Mouse (Mus musculus) CH12.LX (cell line): Measurements from ENCODE around the gene March9. TPM values are rescaled to one million over a fixed set of nuclear protein-coding genes. Genes with fewer than 3 reads are reported as not detected.

Experiments
- DNase-seq: peaks from one replicate; pipeline ENCODE4 v3.0.0-alpha.2; 2013; ENCODE audit errors: extremely low read depth
- H3K27ac ChIP-seq: 2 replicates; pipeline ENCODE4 v1.5.1; 2012; ENCODE audit warnings: low read depth, mild to moderate bottlenecking, control low read depth, moderate library complexity; ENCODE audit not compliant: insufficient read depth
- H3K27me3 ChIP-seq: replicated peaks from 2 replicates; pipeline ENCODE3; 2012; ENCODE audit warnings: inconsistent platforms
- H3K36me3 ChIP-seq, 2 experiments: replicated peaks in 1 of 2; 2 replicates each; pipeline versions ENCODE3 to v1.6.1; 2012; ENCODE audit warnings: inconsistent platforms in 1 of 2, low read length in 1 of 2, mild to moderate bottlenecking in 1 of 2, mixed read lengths in 1 of 2, moderate library complexity in 1 of 2; ENCODE audit not compliant: control insufficient read depth in 1 of 2, insufficient read depth in 1 of 2
- H3K4me1 ChIP-seq, 2 experiments: 2 replicates each; pipeline ENCODE4 v1.6.1; 2012; ENCODE audit warnings: inconsistent platforms in 1 of 2, moderate library complexity in 1 of 2; ENCODE audit not compliant: insufficient read depth in 2 of 2, control insufficient read depth in 1 of 2
- H3K4me2 ChIP-seq: 2 replicates; pipeline ENCODE4 v1.6.1; 2012; ENCODE audit warnings: low read depth, mild to moderate bottlenecking, control low read depth; ENCODE audit not compliant: poor library complexity, insufficient read depth, severe bottlenecking
- H3K4me3 ChIP-seq, 3 experiments: fragments of 150-350 bp in 1 of 3; sonication (generic) in 1 of 3; replicated peaks in 1 of 3; 2 replicates each; pipeline versions ENCODE3 to v1.5.1; 2011 to 2012; ENCODE audit warnings: low read depth in 2 of 3, low read length in 2 of 3, mild to moderate bottlenecking in 2 of 3, moderate library complexity in 2 of 3, control low read depth in 1 of 3, improper control_type of control experiment in 1 of 3, inconsistent platforms in 1 of 3, mixed read lengths in 1 of 3; ENCODE audit not compliant: poor library complexity in 1 of 3
- H3K79me2 ChIP-seq: replicated peaks from 2 replicates; pipeline ENCODE4 v1.6.1; 2012; ENCODE audit warnings: mild to moderate bottlenecking, moderate library complexity; ENCODE audit not compliant: control insufficient read depth, poor library complexity, insufficient read depth, severe bottlenecking; ENCODE audit errors: extremely low read depth
- H3K9ac ChIP-seq: 2 replicates; pipeline ENCODE4 v1.6.1; 2012; ENCODE audit warnings: low read depth, mild to moderate bottlenecking, control low read depth, moderate library complexity; ENCODE audit not compliant: insufficient read depth
- H3K9me3 ChIP-seq: replicated peaks from 2 replicates; pipeline ENCODE3; 2012; ENCODE audit warnings: low read length, inconsistent platforms, mixed read lengths
- CTCF ChIP-seq, 2 experiments: IDR thresholded peaks in 1 of 2; conservative IDR thresholded peaks in 1 of 2; 2 replicates each; pipeline ENCODE4 v1.5.1; 2011 to 2012; ENCODE audit warnings: low read depth in 2 of 2, low read length in 2 of 2, improper control_type of control experiment in 1 of 2, inconsistent platforms in 1 of 2, mild to moderate bottlenecking in 1 of 2, moderate library complexity in 1 of 2
- E2F4 ChIP-seq: IDR thresholded peaks from 2 replicates; pipeline ENCODE4 v1.6.1; 2011; ENCODE audit warnings: low read depth, low read length, improper control_type of control experiment; ENCODE audit not compliant: insufficient replicate concordance
- MAZ ChIP-seq: IDR thresholded peaks from 2 replicates; pipeline ENCODE4 v1.6.1; 2012; ENCODE audit warnings: low read depth, mild to moderate bottlenecking, inconsistent platforms, low read length, improper control_type of control experiment, moderate library complexity
- RAD21 ChIP-seq: IDR thresholded peaks from 2 replicates; pipeline ENCODE4 v1.6.1; 2011; ENCODE audit warnings: low read depth, mild to moderate bottlenecking, low read length, improper control_type of control experiment, moderate library complexity
- SIN3A ChIP-seq: IDR thresholded peaks from 2 replicates; pipeline ENCODE4 v1.6.1; 2012; ENCODE audit warnings: low read length, improper control_type of control experiment, inconsistent platforms
- SMC3 ChIP-seq: IDR thresholded peaks from 2 replicates; pipeline ENCODE4 v1.6.1; 2011; ENCODE audit warnings: low read depth, low read length, improper control_type of control experiment
- ZMIZ1 ChIP-seq: IDR thresholded peaks from 2 replicates; pipeline ENCODE4 v1.6.1; 2012; ENCODE audit warnings: low read depth, mild to moderate bottlenecking, inconsistent platforms, low read length, improper control_type of control experiment
- dilution Hi-C: fragments of 300-500 bp; cut with MboI; formaldehyde crosslinking; loops from 2 replicates; pipeline ENCODE4 v1.14.3; 2020; ENCODE audit warnings: low sequenced_read_pairs; ENCODE audit not compliant: extremely low pct_unique_long_range_greater_than_20kb, extremely low pct_ligation_motif_present
- in situ Hi-C: fragments of 300-500 bp; cut with MboI; formaldehyde crosslinking; loops from 3 replicates; pipeline ENCODE4 v1.14.3; 2019; ENCODE audit warnings: low sequenced_read_pairs, low pct_ligation_motif_present, low pct_unique_long_range_greater_than_20kb, mixed read lengths
- polyA plus RNA-seq: library from polyadenylated mRNA; unstranded; fragments of >175 nt; gene quantifications from 2 replicates; pipeline ENCODE4 v1.2.1, GENCODE M21; 2012; ENCODE audit warnings: low read depth; ENCODE audit not compliant: insufficient read length
- total RNA-seq, 2 experiments: library from RNA; depleted of rRNA; stranded (reverse); fragments of 300-350 nt in 1 of 2; fragments of >200 nt in 1 of 2; gene quantifications; 2 replicates each; pipeline ENCODE4 v1.2.3; 2012 to 2014

The March9 gene
- total and polyA plus RNA-seq, 3 experiments: 0.68 to 3.4 (median 1.0) TPM

DNA sequence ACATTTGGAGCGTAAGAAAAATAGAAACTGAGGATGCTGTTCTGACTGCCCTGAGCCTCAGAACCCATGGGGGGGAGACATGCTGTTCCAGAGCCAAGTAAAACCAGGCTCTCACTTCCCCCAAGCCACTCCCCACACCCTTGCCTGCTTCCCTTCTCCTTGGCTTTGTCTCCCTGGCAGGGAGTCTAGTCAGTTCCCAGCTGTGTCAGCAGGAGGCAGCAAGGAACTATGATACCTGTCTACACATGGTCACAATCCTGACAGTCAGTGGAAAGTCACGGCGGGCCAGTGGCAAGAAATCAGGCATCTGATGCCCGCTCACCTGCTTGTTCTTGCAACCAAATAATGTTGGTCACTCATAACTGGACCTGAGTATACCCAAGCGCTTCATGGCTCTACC lies 43.5 kb downstream of the March9 start:
- no peaks in the 10 kb centered on the region for H3K27me3 ChIP-seq
- H3K27ac ChIP-seq: no peak overlapping the region
- TF ChIP-seq E2F4 (no peak), MAZ (no peak), SIN3A (no peak), ZMIZ1 (no peak), SMC3 (peak; percentile 40), RAD21 (peak; percentile 55), CTCF (conservative IDR thresholded peaks at IDR 0.05 in 1 of 2, IDR thresholded peaks at IDR 0.05 in 1 of 2; ENCODE audit: low read depth in 2 of 2, low read length in 2 of 2) (peak in 1 of 2 experiments; percentile 51; a peak in 2 of 4 replicates)
- in situ Hi-C loops: no loop called here
- dilution Hi-C loops: no loop called here
- no peaks in the 10 kb centered on the region for H3K79me2 ChIP-seq
- no peak overlapping the region for H3K4me3 ChIP-seq
- no peak overlapping the region for H3K4me2 ChIP-seq
- H3K9ac ChIP-seq: no peak overlapping the region
- peaks cover 0 to 55% of the 10 kb centered on the region in 2 experiments for H3K36me3 ChIP-seq
- H3K9me3 ChIP-seq: no peaks in the 10 kb centered on the region
- DNase-seq: no peak
- H3K4me1 ChIP-seq: no peaks in the 10 kb centered on the region

Other genes with a start within 250 kb of the March9 start
- 16.7 and 19.8 TPM in 2 replicates for gene Atp23, start 158.8 kb downstream of the March9 start, total RNA-seq (2012; rRNA removed)
- 15.4 and 17.2 TPM in 2 replicates for gene Atp23, start 158.8 kb downstream of the March9 start, total RNA-seq (2014; rRNA removed)
- 16.9 and 18.9 TPM in 2 replicates for gene Atp23, start 158.8 kb downstream of the March9 start, polyA plus RNA-seq
- 13.2 and 20.2 TPM in 2 replicates for gene Ctdsp2, start 81.5 kb downstream of the March9 start, total RNA-seq (2012; rRNA removed)
- gene Ctdsp2, start 81.5 kb downstream of the March9 start, total RNA-seq (2014; rRNA removed): 7.5 and 8.9 TPM in 2 replicates
- 17.7 and 21.9 TPM in 2 replicates for gene Ctdsp2, start 81.5 kb downstream of the March9 start, polyA plus RNA-seq
- gene Avil, start 59.5 kb downstream of the March9 start, total RNA-seq (2012; rRNA removed): 2.1 and 2.7 TPM in 2 replicates
- gene Avil, start 59.5 kb downstream of the March9 start, total RNA-seq (2014; rRNA removed): 8.2 and 9.9 TPM in 2 replicates
- 18.8 and 20.0 TPM in 2 replicates for gene Avil, start 59.5 kb downstream of the March9 start, polyA plus RNA-seq
- gene Tsfm, start 29.3 kb downstream of the March9 start, total RNA-seq (2012; rRNA removed): 72.0 and 78.0 TPM in 2 replicates
- gene Tsfm, start 29.3 kb downstream of the March9 start, total RNA-seq (2014; rRNA removed): 88.9 and 93.9 TPM in 2 replicates
- 53.0 and 53.2 TPM in 2 replicates for gene Tsfm, start 29.3 kb downstream of the March9 start, polyA plus RNA-seq
- gene Mettl1, start 18.8 kb downstream of the March9 start, total RNA-seq (2012; rRNA removed): 28.4 and 32.7 TPM in 2 replicates
- 19.6 and 21.6 TPM in 2 replicates for gene Mettl1, start 18.8 kb downstream of the March9 start, total RNA-seq (2014; rRNA removed)
- gene Mettl1, start 18.8 kb downstream of the March9 start, polyA plus RNA-seq: 44.0 and 49.4 TPM in 2 replicates
- gene Eef1akmt3, start 18.7 kb downstream of the March9 start, total RNA-seq (2012; rRNA removed): 0.76 and 0.98 TPM in 2 replicates
- gene Eef1akmt3, start 18.7 kb downstream of the March9 start, total RNA-seq (2014; rRNA removed): 0.62 and 0.78 TPM in 2 replicates
- 1.1 and 1.2 TPM in 2 replicates for gene Eef1akmt3, start 18.7 kb downstream of the March9 start, polyA plus RNA-seq
- gene Cyp27b1, start 11.9 kb downstream of the March9 start, total RNA-seq (2012; rRNA removed): 0.34 and 0.42 TPM in 2 replicates
- gene Cyp27b1, start 11.9 kb downstream of the March9 start, total RNA-seq (2014; rRNA removed): 0.32 TPM in 2 replicates
- 0.89 and 1.4 TPM in 2 replicates for gene Cyp27b1, start 11.9 kb downstream of the March9 start, polyA plus RNA-seq
- 257 and 304 TPM in 2 replicates for gene Cdk4, start 3.4 kb upstream of the March9 start, total RNA-seq (2012; rRNA removed)
- 799 and 864 TPM in 2 replicates for gene Cdk4, start 3.4 kb upstream of the March9 start, total RNA-seq (2014; rRNA removed)
- gene Cdk4, start 3.4 kb upstream of the March9 start, polyA plus RNA-seq: 839 and 921 TPM in 2 replicates
- 81.5 and 85.9 TPM in 2 replicates for gene Tspan31, start 10.1 kb upstream of the March9 start, total RNA-seq (2012; rRNA removed)
- 110 and 148 TPM in 2 replicates for gene Tspan31, start 10.1 kb upstream of the March9 start, total RNA-seq (2014; rRNA removed)
- gene Tspan31, start 10.1 kb upstream of the March9 start, polyA plus RNA-seq: 72.8 and 79.9 TPM in 2 replicates
- gene Agap2, start 15.1 kb upstream of the March9 start, total RNA-seq (2012; rRNA removed): 43.5 and 46.0 TPM in 2 replicates
- gene Agap2, start 15.1 kb upstream of the March9 start, total RNA-seq (2014; rRNA removed): 24.8 and 27.8 TPM in 2 replicates
- 26.1 and 27.8 TPM in 2 replicates for gene Agap2, start 15.1 kb upstream of the March9 start, polyA plus RNA-seq
- gene Os9, start 60.9 kb upstream of the March9 start, total RNA-seq (2012; rRNA removed): 81.1 and 82.7 TPM in 2 replicates
- 41.0 and 42.8 TPM in 2 replicates for gene Os9, start 60.9 kb upstream of the March9 start, total RNA-seq (2014; rRNA removed)
- gene Os9, start 60.9 kb upstream of the March9 start, polyA plus RNA-seq: 61.9 and 78.2 TPM in 2 replicates
- 15.5 and 17.5 TPM in 2 replicates for gene B4galnt1, start 105.0 kb upstream of the March9 start, total RNA-seq (2012; rRNA removed)
- 0.74 and 0.98 TPM in 2 replicates for gene B4galnt1, start 105.0 kb upstream of the March9 start, total RNA-seq (2014; rRNA removed)
- gene B4galnt1, start 105.0 kb upstream of the March9 start, polyA plus RNA-seq: 1.9 and 2.3 TPM in 2 replicates
- 1.2 and 1.7 TPM in 2 replicates for gene Slc26a10, start 120.5 kb upstream of the March9 start, total RNA-seq (2012; rRNA removed)
- 0.05 TPM in 2 replicates for gene Slc26a10, start 120.5 kb upstream of the March9 start, total RNA-seq (2014; rRNA removed)
- gene Slc26a10, start 120.5 kb upstream of the March9 start, polyA plus RNA-seq: 0.16 and 0.44 TPM in 2 replicates
- gene Arhgef25, start 129.9 kb upstream of the March9 start, total RNA-seq (2012; rRNA removed): 8.6 and 8.7 TPM in 2 replicates
- 3.3 and 4.0 TPM in 2 replicates for gene Arhgef25, start 129.9 kb upstream of the March9 start, total RNA-seq (2014; rRNA removed)
- gene Arhgef25, start 129.9 kb upstream of the March9 start, polyA plus RNA-seq: 8.3 and 11.1 TPM in 2 replicates
- 26.9 and 27.6 TPM in 2 replicates for gene Dtx3, start 135.5 kb upstream of the March9 start, total RNA-seq (2012; rRNA removed)
- 18.9 and 19.2 TPM in 2 replicates for gene Dtx3, start 135.5 kb upstream of the March9 start, total RNA-seq (2014; rRNA removed)
- 51.2 and 54.4 TPM in 2 replicates for gene Dtx3, start 135.5 kb upstream of the March9 start, polyA plus RNA-seq
- 22.7 TPM in 2 replicates for gene Pip4k2c, start 151.4 kb upstream of the March9 start, total RNA-seq (2012; rRNA removed)
- 12.5 and 13.3 TPM in 2 replicates for gene Pip4k2c, start 151.4 kb upstream of the March9 start, total RNA-seq (2014; rRNA removed)
- gene Pip4k2c, start 151.4 kb upstream of the March9 start, polyA plus RNA-seq: 23.3 and 24.7 TPM in 2 replicates
- 1.3 and 2.1 TPM in 2 replicates for gene Kif5a, start 203.2 kb upstream of the March9 start, total RNA-seq (2012; rRNA removed)
- not detected in 2 replicates for gene Kif5a, start 203.2 kb upstream of the March9 start, total RNA-seq (2014; rRNA removed)
- 0.14 and 0.46 TPM in 2 replicates for gene Kif5a, start 203.2 kb upstream of the March9 start, polyA plus RNA-seq
- gene Dctn2, start 206.2 kb upstream of the March9 start, total RNA-seq (2012; rRNA removed): 88.5 and 91.9 TPM in 2 replicates
- 66.3 and 67.3 TPM in 2 replicates for gene Dctn2, start 206.2 kb upstream of the March9 start, total RNA-seq (2014; rRNA removed)
- 79.1 and 94.1 TPM in 2 replicates for gene Dctn2, start 206.2 kb upstream of the March9 start, polyA plus RNA-seq
- 2.7 and 3.3 TPM in 2 replicates for gene Mbd6, start 228.8 kb upstream of the March9 start, total RNA-seq (2012; rRNA removed)
- 0.51 and 0.74 TPM in 2 replicates for gene Mbd6, start 228.8 kb upstream of the March9 start, total RNA-seq (2014; rRNA removed)
- gene Mbd6, start 228.8 kb upstream of the March9 start, polyA plus RNA-seq: 16.5 and 17.7 TPM in 2 replicates